Mouse (Mus musculus) lung, postnatal 0 days (tissue): ENCODE measurements around the gene Capsl. TPM values are rescaled to one million over a fixed set of nuclear protein-coding genes. Genes with fewer than 3 reads are reported as not detected.

ENCODE experiments used
- ATAC-seq: fragments of 200-750 bp; cut with Nextera tagmentation; 2 replicates; pipeline ENCODE4 v1.8.0; 2017; ENCODE audit warnings: moderate library complexity
- DNase-seq: peaks from one replicate; pipeline ENCODE4 v3.0.0-alpha.2; 2016; ENCODE audit warnings: low spot score
- H3K27ac ChIP-seq: fragments of 300-500 bp; sonication (generic); 2 replicates; pipeline ENCODE4 v1.5.1; 2014; ENCODE audit warnings: antibody characterized with exemption, mild to moderate bottlenecking, low read length, mixed read lengths
- H3K27me3 ChIP-seq: fragments of 300-500 bp; sonication (generic); replicated peaks from 2 replicates; pipeline ENCODE4 v1.6.1; 2014; ENCODE audit warnings: low read length, mixed read lengths; ENCODE audit not compliant: insufficient read depth
- H3K36me3 ChIP-seq: fragments of 300-500 bp; sonication (generic); 2 replicates; pipeline ENCODE4 v1.6.1; 2014; ENCODE audit warnings: low read length, mixed read lengths; ENCODE audit not compliant: insufficient read depth
- H3K4me1 ChIP-seq: fragments of 300-500 bp; sonication (generic); 2 replicates; pipeline ENCODE4 v1.6.1; 2014; ENCODE audit warnings: antibody characterized with exemption, low read depth, low read length, mixed read lengths; ENCODE audit not compliant: insufficient read depth
- H3K4me2 ChIP-seq: fragments of 300-500 bp; sonication (generic); replicated peaks from 2 replicates; pipeline ENCODE4 v1.6.1; 2014; ENCODE audit warnings: low read depth, mild to moderate bottlenecking, low read length, moderate library complexity, mixed read lengths
- H3K4me3 ChIP-seq: fragments of 300-500 bp; sonication (generic); 2 replicates; pipeline ENCODE4 v1.5.1; 2014; ENCODE audit warnings: low read depth, low read length
- H3K9ac ChIP-seq: fragments of 300-500 bp; sonication (generic); replicated peaks from 2 replicates; pipeline ENCODE4 v1.6.1; 2014; ENCODE audit warnings: low read depth, mild to moderate bottlenecking
- H3K9me3 ChIP-seq: fragments of 300-500 bp; sonication (generic); 2 replicates; pipeline ENCODE4 v1.6.1; 2016; ENCODE audit warnings: low read length, mixed read lengths
- CTCF ChIP-seq: IDR thresholded peaks from 2 replicates; pipeline ENCODE4 v1.5.1; 2016; ENCODE audit warnings: antibody characterized with exemption, mild to moderate bottlenecking
- EP300 ChIP-seq: IDR thresholded peaks from 2 replicates; pipeline ENCODE4 v1.6.1; 2016; ENCODE audit warnings: antibody characterized with exemption, mild to moderate bottlenecking, control low read depth
- WGBS: fragments of 180-500 bp; shearing (Covaris S2); extraction: QIAGEN DNeasy Blood & Tissue Kit; methylation state at CpG from one replicate; pipeline ENCODE4 v1.1.7; 2014; 5-methylcytosine and 5-hydroxymethylcytosine counted together
- polyA plus RNA-seq: library from polyadenylated mRNA; unstranded; fragments of >200 nt; fragmentation: Nextera tagmentation; extraction: Ambion mirVana; gene quantifications from 2 replicates; pipeline ENCODE4 v1.2.1, GENCODE M21; 2015

The Capsl gene
- polyA plus RNA-seq, 1 experiment from 2014 or later: 22.1 TPM

GRCm38 (mm10) chr15:9472618-9473017 lies 36.8 kb downstream of the Capsl start:
- Histone ChIP-seq H3K4me1 (no peaks in the 10 kb centered on the region), H3K4me2 (no peak overlapping the region), H3K9ac (no peak overlapping the region), H3K36me3 (no peaks in the 10 kb centered on the region), H3K27ac (no peak overlapping the region), H3K27me3 (no peaks in the 10 kb centered on the region), H3K4me3 (no peak overlapping the region), H3K9me3 (no peaks in the 10 kb centered on the region)
- no peak for ATAC-seq
- TF ChIP-seq CTCF (no peak), EP300 (no peak)
- DNase-seq: no peak
- WGBS: 55% methylated on average over 3 of the region's 3 CpGs

GRCm38 (mm10) chr15:9473188-9473587 lies 37.4 kb downstream of the Capsl start:
- Histone ChIP-seq H3K4me3 (no peak overlapping the region), H3K36me3 (no peaks in the 10 kb centered on the region), H3K27me3 (no peaks in the 10 kb centered on the region), H3K27ac (no peak overlapping the region), H3K4me1 (no peaks in the 10 kb centered on the region), H3K4me2 (no peak overlapping the region), H3K9me3 (no peaks in the 10 kb centered on the region), H3K9ac (no peak overlapping the region)
- WGBS: 75% methylated on average over 1 of the region's 1 CpGs
- no peak for DNase-seq
- ATAC-seq: no peak
- no peak for TF ChIP-seq EP300
- TF ChIP-seq CTCF: no peak

- no peak overlapping the region for H3K4me3 ChIP-seq
- WGBS: 80% methylated on average over 2 of the region's 2 CpGs
- TF ChIP-seq EP300: no peak
- no peak for TF ChIP-seq CTCF
- H3K27me3 ChIP-seq: no peaks in the 10 kb centered on the region
- ATAC-seq (no peak), DNase-seq (no peak)
- no peak overlapping the region for H3K27ac ChIP-seq
- H3K36me3 ChIP-seq: no peaks in the 10 kb centered on the region
- no peaks in the 10 kb centered on the region for H3K9me3 ChIP-seq
- no peaks in the 10 kb centered on the region for H3K4me1 ChIP-seq
- no peak overlapping the region for H3K4me2 ChIP-seq
- no peak overlapping the region for H3K9ac ChIP-seq
Measured at GRCm38 (mm10) chr15:9489417-9490118, 53.7 kb downstream of the Capsl start.

GRCm38 (mm10) chr15:9492077-9492476 lies 56.2 kb downstream of the Capsl start:
- ATAC-seq (no peak), DNase-seq (no peak)
- Histone ChIP-seq H3K9me3 (no peaks in the 10 kb centered on the region), H3K4me1 (no peaks in the 10 kb centered on the region), H3K27me3 (no peaks in the 10 kb centered on the region), H3K4me3 (no peak overlapping the region), H3K9ac (no peak overlapping the region), H3K4me2 (no peak overlapping the region), H3K27ac (no peak overlapping the region), H3K36me3 (no peaks in the 10 kb centered on the region)
- TF ChIP-seq CTCF (no peak), EP300 (no peak)
- 74% methylated on average over 3 of the region's 3 CpGs for WGBS

Other genes with a start within 250 kb of the Capsl start
- gene Ugt3a1, start 159.1 kb upstream of the Capsl start, polyA plus RNA-seq: not detected in 2 replicates
- gene Ugt3a2, start 100.5 kb upstream of the Capsl start, polyA plus RNA-seq: not detected in 2 replicates
- 0.74 and 0.76 TPM in 2 replicates for gene Il7r, start 94.1 kb downstream of the Capsl start, polyA plus RNA-seq